ENCODE assay signal across 30 mouse cellular contexts in the genomic region with DNA sequence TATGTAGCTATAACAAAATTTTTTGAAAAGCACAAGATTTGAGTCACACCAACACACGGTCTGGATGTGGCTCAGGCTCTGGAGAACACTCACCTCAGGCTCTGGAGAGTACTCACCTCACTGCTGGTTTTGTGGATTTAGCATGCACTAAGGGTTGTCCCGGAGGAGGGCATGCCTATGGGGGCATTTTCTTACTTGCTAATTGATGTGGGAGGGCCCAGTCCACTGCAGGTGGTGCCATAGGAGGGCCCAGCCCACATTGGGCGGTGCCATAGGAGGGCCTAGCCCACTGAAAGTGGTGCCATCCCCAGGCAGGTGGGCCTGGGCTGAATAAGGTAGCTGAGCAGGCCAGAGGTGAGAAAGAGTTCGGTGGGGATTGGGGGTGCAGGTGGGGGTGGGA. TPM values are rescaled to one million over a fixed set of nuclear protein-coding genes. Genes with fewer than 3 reads are reported as not detected.
DNase-seq lines count a peak whose midpoint lies in the region; ATAC-seq and TF ChIP-seq lines count a peak whose summit lies in the region.
"Had no signal": no experiment of that assay in that cellular context is flagged by ENCODE, and none has a peak within 500 bp of the region (broad histone marks: within the 10 kb centered on the region; RNA-seq: fewer than 3 reads in every experiment).

No protein-coding gene starts in this region.

- no peaks in the 10 kb centered on the region for H3K9me3 ChIP-seq in midbrain, embryonic 13.5 days
- no peaks in the 10 kb centered on the region for H3K9me3 ChIP-seq in midbrain, embryonic 14.5 days (ENCODE audit: control insufficient read depth, low read length)
- no peaks in the 10 kb centered on the region for H3K9me3 ChIP-seq in ES-Bruce4 (replicated peaks; ENCODE audit: control insufficient read depth, insufficient read depth, low read length, poor library complexity, severe bottlenecking)
- no peaks in the 10 kb centered on the region for H3K9me3 ChIP-seq in heart, embryonic 10.5 days
- H3K9me3 ChIP-seq: embryonic facial prominence, embryonic 10.5 days; embryonic facial prominence, embryonic 13.5 days; forebrain, embryonic 12.5 days; forebrain, embryonic 15.5 days; hindbrain, embryonic 13.5 days; intestine, embryonic 15.5 days had no signal

- no peaks in the 10 kb centered on the region for H3K36me3 ChIP-seq in midbrain, embryonic 13.5 days
- H3K36me3 ChIP-seq in midbrain, embryonic 14.5 days (ENCODE audit: control insufficient read depth, insufficient read depth, low read length): no peaks in the 10 kb centered on the region
- H3K36me3 ChIP-seq in ES-Bruce4 (ENCODE audit: control insufficient read depth, insufficient read depth, low read length, poor library complexity, severe bottlenecking): no peaks in the 10 kb centered on the region
- no peaks in the 10 kb centered on the region for H3K36me3 ChIP-seq in heart, embryonic 10.5 days
- H3K36me3 ChIP-seq: embryonic facial prominence, embryonic 10.5 days; embryonic facial prominence, embryonic 13.5 days; forebrain, embryonic 12.5 days; forebrain, embryonic 15.5 days; hindbrain, embryonic 10.5 days; hindbrain, embryonic 13.5 days; intestine, embryonic 15.5 days had no signal

- WGBS in midbrain, embryonic 13.5 days: 82% methylated on average over 4 of the region's 4 CpGs
- 77% methylated on average over 4 of the region's 4 CpGs for WGBS in midbrain, embryonic 14.5 days
- WGBS in heart, embryonic 10.5 days: 75% methylated on average over 4 of the region's 4 CpGs

- no peak for DNase-seq in midbrain, embryonic 14.5 days
- DNase-seq in R1 (ENCODE audit: low read depth, low spot score): peak; percentile 71
- no peak for DNase-seq in cerebellum, adult 11-12 months
- no peak for DNase-seq in heart, embryonic 10.5 days (ENCODE audit: low spot score)
- DNase-seq: adrenal gland, adult 2 months; adrenal gland, postnatal 14 days; B cell, adult 2 months; cerebellum, adult 11 months; cerebellum, adult 8-10 months; cerebellum, postnatal 10 days; cerebellum, postnatal 36 days; embryo, embryonic 11 days; gastrocnemius, postnatal 10 days; gastrocnemius, postnatal 36 days; heart, adult 2 months; heart, postnatal 36 days; kidney, adult 11 months had no signal

- H3K4me2 ChIP-seq in midbrain, embryonic 13.5 days (replicated peaks): no peak overlapping the region
- H3K4me2 ChIP-seq in midbrain, embryonic 14.5 days (ENCODE audit: low read length): no peak overlapping the region
- H3K4me2 ChIP-seq: embryonic facial prominence, embryonic 13.5 days; forebrain, embryonic 12.5 days; forebrain, embryonic 15.5 days; heart, embryonic 11.5 days; hindbrain, embryonic 13.5 days; intestine, embryonic 15.5 days had no signal

- peaks cover 3% of the 10 kb centered on the region; the same call in 1 of the 2 replicates for H3K4me1 ChIP-seq in midbrain, embryonic 13.5 days (replicated peaks)
- no peaks in the 10 kb centered on the region for H3K4me1 ChIP-seq in midbrain, embryonic 14.5 days (ENCODE audit: control insufficient read depth, insufficient read depth, low read length)
- peaks cover 2% of the 10 kb centered on the region for H3K4me1 ChIP-seq in ES-Bruce4 (ENCODE audit: control insufficient read depth, insufficient read depth, low read length)
- peaks cover 4% of the 10 kb centered on the region for H3K4me1 ChIP-seq in heart, embryonic 10.5 days
- H3K4me1 ChIP-seq: embryonic facial prominence, embryonic 13.5 days; forebrain, embryonic 15.5 days; intestine, embryonic 15.5 days had no signal

- H3K9ac ChIP-seq in midbrain, embryonic 13.5 days (replicated peaks): no peak overlapping the region
- H3K9ac ChIP-seq in midbrain, embryonic 14.5 days (replicated peaks; ENCODE audit: low read length): no peak overlapping the region
- H3K9ac ChIP-seq in ES-Bruce4 (ENCODE audit: low read depth, poor library complexity, severe bottlenecking): peak overlapping the region; percentile 63
- H3K9ac ChIP-seq: embryonic facial prominence, embryonic 13.5 days; forebrain, embryonic 12.5 days; forebrain, embryonic 15.5 days; hindbrain, embryonic 13.5 days; intestine, embryonic 15.5 days had no signal

- no peak overlapping the region for H3K4me3 ChIP-seq in midbrain, embryonic 13.5 days (replicated peaks)
- H3K4me3 ChIP-seq in midbrain, embryonic 14.5 days (replicated peaks; ENCODE audit: low read depth, low read length): no peak overlapping the region
- peak overlapping the region; percentile 65 for H3K4me3 ChIP-seq in ES-Bruce4 (ENCODE audit: low read depth, low read length)
- H3K4me3 ChIP-seq in heart, embryonic 10.5 days: no peak overlapping the region
- H3K4me3 ChIP-seq: embryonic facial prominence, embryonic 10.5 days; embryonic facial prominence, embryonic 13.5 days; erythroblast, embryonic 14.5 days; forebrain, embryonic 12.5 days; forebrain, embryonic 15.5 days; heart, adult 2 months; hindbrain, embryonic 10.5 days; hindbrain, embryonic 13.5 days; intestine, embryonic 15.5 days had no signal

- no peak for TF ChIP-seq CTCF in ES-Bruce4 (IDR thresholded peaks at IDR 0.05; ENCODE audit: low read depth, low read length)

- peak; percentile 95 for TF ChIP-seq POLR2A in ES-Bruce4 (IDR thresholded peaks at IDR 0.05; ENCODE audit: insufficient read depth, low read length)

- TF ChIP-seq EP300 in ES-Bruce4 (IDR thresholded peaks at IDR 0.05; ENCODE audit: insufficient read depth, low read depth, low read length): peak; percentile 59; the same call in 1 of the 2 replicates

- ATAC-seq in midbrain, embryonic 13.5 days: 0 out of 2 replicates have a peak, but pooled peaks have one; percentile 37
- ATAC-seq in midbrain, embryonic 14.5 days (ENCODE audit: low FRiP score, low TSS enrichment): no peak
- ATAC-seq: forebrain, embryonic 15.5 days; hindbrain, embryonic 16.5 days; intestine, embryonic 15.5 days had no signal

- H3K27me3 ChIP-seq in midbrain, embryonic 13.5 days: no peaks in the 10 kb centered on the region
- H3K27me3 ChIP-seq in midbrain, embryonic 14.5 days (ENCODE audit: control insufficient read depth, insufficient read depth, low read length): no peaks in the 10 kb centered on the region
- no peaks in the 10 kb centered on the region for H3K27me3 ChIP-seq in ES-Bruce4 (ENCODE audit: control insufficient read depth, insufficient read depth, low read length, poor library complexity, severe bottlenecking)
- no peaks in the 10 kb centered on the region for H3K27me3 ChIP-seq in heart, embryonic 10.5 days (ENCODE audit: insufficient read depth, poor library complexity, severe bottlenecking)
- H3K27me3 ChIP-seq: CH12.LX; embryonic facial prominence, embryonic 13.5 days; forebrain, embryonic 12.5 days; forebrain, embryonic 15.5 days; hindbrain, embryonic 13.5 days; intestine, embryonic 15.5 days had no signal

- H3K27ac ChIP-seq in midbrain, embryonic 13.5 days: no peak overlapping the region
- no peak overlapping the region for H3K27ac ChIP-seq in midbrain, embryonic 14.5 days (replicated peaks; ENCODE audit: low read depth, low read length)
- H3K27ac ChIP-seq in ES-Bruce4 (ENCODE audit: insufficient read depth, low read length): peak overlapping the region; percentile 41; the same call in 1 of the 2 replicates
- no peak overlapping the region for H3K27ac ChIP-seq in heart, embryonic 10.5 days
- H3K27ac ChIP-seq: embryonic facial prominence, embryonic 10.5 days; embryonic facial prominence, embryonic 13.5 days; forebrain, embryonic 12.5 days; forebrain, embryonic 15.5 days; heart, adult 2 months; hindbrain, embryonic 13.5 days; intestine, embryonic 15.5 days had no signal

RNA-seq across cellular contexts. Expression of gene Akap12, which starts 12.6 kb away (rescaled TPM):
- 29.2 and 30.0 TPM in 2 replicates for polyA plus RNA-seq in midbrain, embryonic 13.5 days (2015; fragmentation: Nextera tagmentation; extraction: Ambion mirVana)
- polyA plus RNA-seq in midbrain, embryonic 14.5 days (2014; fragmentation: Nextera tagmentation; extraction: Ambion mirVana): 20.9 and 31.9 TPM in 2 replicates
- 381 and 387 TPM in 2 replicates for polyA plus RNA-seq in ES-Bruce4 (2011; ENCODE audit: insufficient read depth, insufficient read length, low read depth, missing spikeins)
- polyA plus RNA-seq in heart, embryonic 10.5 days (2016; fragmentation: Nextera tagmentation; extraction: Ambion mirVana): 49.6 and 60.0 TPM in 2 replicates
